Mouse (Mus musculus) liver, postnatal 0 days (tissue): ENCODE measurements around the gene Crybb1. TPM values are rescaled to one million over a fixed set of nuclear protein-coding genes. Genes with fewer than 3 reads are reported as not detected.

ENCODE experiments used
- ATAC-seq: fragments of 200-750 bp; cut with Nextera tagmentation; 2 replicates; pipeline ENCODE4 v1.8.0; 2017; ENCODE audit warnings: mild to moderate bottlenecking, moderate library complexity
- DNase-seq: peaks from one replicate; pipeline ENCODE4 v3.0.0-alpha.2; 2016
- H3K27ac ChIP-seq: fragments of 300-500 bp; sonication (generic); 2 replicates; pipeline ENCODE4 v1.5.1; 2014; ENCODE audit warnings: antibody characterized with exemption, moderate library complexity, mild to moderate bottlenecking, low read depth
- H3K27me3 ChIP-seq: fragments of 300-500 bp; sonication (generic); 2 replicates; pipeline ENCODE4 v1.6.1; 2014; ENCODE audit warnings: low read length, control low read depth, mixed read lengths; ENCODE audit not compliant: insufficient read depth
- H3K36me3 ChIP-seq: fragments of 300-500 bp; sonication (generic); replicated peaks from 2 replicates; pipeline ENCODE4 v1.6.1; 2014; ENCODE audit warnings: mild to moderate bottlenecking, control low read depth, low read length, moderate library complexity, mixed read lengths; ENCODE audit not compliant: insufficient read depth
- H3K4me1 ChIP-seq: fragments of 300-500 bp; sonication (generic); 2 replicates; pipeline ENCODE4 v1.6.1; 2014; ENCODE audit warnings: antibody characterized with exemption, mild to moderate bottlenecking, control low read depth; ENCODE audit not compliant: insufficient read depth
- H3K4me2 ChIP-seq: fragments of 300-500 bp; sonication (generic); 2 replicates; pipeline ENCODE4 v1.6.1; 2014; ENCODE audit warnings: low read depth, mild to moderate bottlenecking, low read length, moderate library complexity, mixed read lengths
- H3K4me3 ChIP-seq: fragments of 300-500 bp; sonication (generic); 2 replicates; pipeline ENCODE4 v1.5.1; 2014; ENCODE audit warnings: low read depth, low read length
- H3K9ac ChIP-seq: fragments of 300-500 bp; sonication (generic); replicated peaks from 2 replicates; pipeline ENCODE4 v1.6.1; 2014; ENCODE audit warnings: mild to moderate bottlenecking, moderate library complexity
- H3K9me3 ChIP-seq: fragments of 300-500 bp; sonication (generic); 2 replicates; pipeline ENCODE4 v1.6.1; 2016; ENCODE audit warnings: mild to moderate bottlenecking, control low read depth, low read length, mixed read lengths
- CTCF ChIP-seq: sonication (generic); IDR thresholded peaks from 2 replicates; pipeline ENCODE4 v1.5.1; 2016; ENCODE audit warnings: antibody characterized with exemption, low read depth
- EP300 ChIP-seq: IDR thresholded peaks from 2 replicates; pipeline ENCODE4 v1.6.1; 2016; ENCODE audit warnings: antibody characterized with exemption, low read depth, mild to moderate bottlenecking
- WGBS: fragments of 180-500 bp; shearing (Covaris S2); extraction: QIAGEN DNeasy Blood & Tissue Kit; methylation state at CpG from one replicate; pipeline ENCODE4 v1.1.7; 2014; ENCODE audit not compliant: insufficient replicate concordance; 5-methylcytosine and 5-hydroxymethylcytosine counted together
- polyA plus RNA-seq: library from polyadenylated mRNA; unstranded; fragments of >200 nt; fragmentation: Nextera tagmentation; extraction: Ambion mirVana; gene quantifications from 2 replicates; pipeline ENCODE4 v1.2.1, GENCODE M21; 2015

Crybb1 gene
- polyA plus RNA-seq, 1 experiment from 2014 or later: 0.33 TPM

DNA sequence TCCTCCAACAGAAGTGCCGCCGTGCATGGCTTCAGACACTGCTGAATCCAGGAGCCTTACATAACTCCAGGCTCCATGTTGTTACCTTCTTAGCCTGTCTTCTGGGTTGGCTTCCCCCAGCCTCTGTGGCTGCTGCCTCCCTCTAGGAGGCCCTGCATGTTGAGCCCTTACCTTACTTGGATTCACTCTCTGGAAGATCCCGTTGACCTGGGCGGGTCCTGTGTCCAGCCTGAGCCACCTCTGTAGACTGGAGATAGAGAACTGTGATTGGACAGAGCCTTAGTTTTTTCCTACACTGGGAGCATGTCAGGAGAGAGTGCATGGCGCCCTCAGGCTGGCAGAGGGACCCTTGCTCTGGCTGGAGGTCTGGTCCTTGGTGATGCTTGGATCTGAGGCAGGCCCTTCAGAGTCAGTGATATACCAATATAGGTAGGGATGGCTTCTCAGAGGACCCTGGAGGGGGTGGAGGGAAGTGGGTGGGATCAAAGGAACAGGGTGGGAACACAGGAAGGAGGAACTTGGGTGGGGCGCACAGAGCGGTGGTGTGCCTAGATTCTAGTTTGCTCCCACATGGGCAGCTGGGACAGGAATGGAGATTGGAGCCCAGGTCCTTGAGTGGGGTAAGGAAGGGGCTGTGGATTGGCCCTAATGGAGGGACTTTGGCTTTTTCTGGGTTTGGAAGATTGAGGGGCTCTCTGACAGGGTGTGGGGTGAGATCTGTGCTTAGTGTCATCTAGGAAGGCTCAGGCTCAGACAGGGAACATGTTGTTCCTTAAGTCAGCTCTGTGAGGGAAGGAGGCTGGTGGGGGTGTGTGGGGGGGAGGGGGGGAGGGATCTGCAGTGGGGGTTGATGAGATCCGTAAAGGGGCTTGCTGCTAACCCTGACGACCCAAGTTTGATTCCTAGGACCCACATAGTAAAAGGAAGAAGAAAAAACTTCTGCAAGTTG lies 32.9 kb downstream of the Crybb1 start:
- Histone ChIP-seq H3K9ac (peak overlapping the region; percentile 11), H3K4me3 (no peak overlapping the region), H3K4me1 (peaks cover 90% of the 10 kb centered on the region), H3K9me3 (no peaks in the 10 kb centered on the region), H3K27ac (peak overlapping the region; percentile 71), H3K36me3 (peaks cover 5% of the 10 kb centered on the region; the same call in 1 of the 2 replicates), H3K27me3 (no peaks in the 10 kb centered on the region), H3K4me2 (0 out of 2 replicates have a peak overlapping the region, but pooled peaks have one; percentile 26)
- TF ChIP-seq CTCF (0 out of 2 replicates have a peak, but pooled peaks have one; percentile 7), EP300 (no peak)
- no peak for ATAC-seq
- no peak for DNase-seq
- WGBS: 67% methylated on average over 9 of the region's 9 CpGs

DNA sequence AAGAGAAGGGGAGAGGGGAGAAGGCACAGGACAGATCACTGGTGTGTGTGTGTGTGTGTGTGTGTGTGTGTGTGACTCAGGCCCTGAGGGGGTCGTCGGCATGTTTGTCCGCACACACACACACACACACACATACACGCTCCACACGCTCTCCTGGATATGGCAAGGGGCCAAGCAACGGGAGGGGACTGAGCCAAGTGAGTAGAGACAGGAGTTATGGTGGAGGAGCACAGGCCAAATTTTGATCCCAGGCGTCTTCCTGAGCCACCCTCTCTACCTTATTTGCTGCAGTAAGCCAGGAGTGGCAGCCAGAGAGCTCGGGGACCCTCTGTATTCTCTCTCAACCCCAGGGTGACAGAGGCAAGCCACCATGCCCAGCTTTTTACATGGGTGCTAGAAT lies 33.6 kb downstream of the Crybb1 start:
- DNase-seq: no peak
- peaks cover 5% of the 10 kb centered on the region; the same call in 1 of the 2 replicates for H3K36me3 ChIP-seq
- ATAC-seq: no peak
- H3K27me3 ChIP-seq: no peaks in the 10 kb centered on the region
- H3K9me3 ChIP-seq: no peaks in the 10 kb centered on the region
- H3K4me2 ChIP-seq: peak overlapping the region; percentile 31; the same call in 1 of the 2 replicates
- WGBS: 48% methylated on average over 8 of the region's 8 CpGs
- peaks cover 90% of the 10 kb centered on the region for H3K4me1 ChIP-seq
- H3K4me3 ChIP-seq: no peak overlapping the region
- no peak overlapping the region for H3K9ac ChIP-seq
- peak overlapping the region; percentile 65 for H3K27ac ChIP-seq
- TF ChIP-seq EP300 (no peak), CTCF (no peak)

DNA sequence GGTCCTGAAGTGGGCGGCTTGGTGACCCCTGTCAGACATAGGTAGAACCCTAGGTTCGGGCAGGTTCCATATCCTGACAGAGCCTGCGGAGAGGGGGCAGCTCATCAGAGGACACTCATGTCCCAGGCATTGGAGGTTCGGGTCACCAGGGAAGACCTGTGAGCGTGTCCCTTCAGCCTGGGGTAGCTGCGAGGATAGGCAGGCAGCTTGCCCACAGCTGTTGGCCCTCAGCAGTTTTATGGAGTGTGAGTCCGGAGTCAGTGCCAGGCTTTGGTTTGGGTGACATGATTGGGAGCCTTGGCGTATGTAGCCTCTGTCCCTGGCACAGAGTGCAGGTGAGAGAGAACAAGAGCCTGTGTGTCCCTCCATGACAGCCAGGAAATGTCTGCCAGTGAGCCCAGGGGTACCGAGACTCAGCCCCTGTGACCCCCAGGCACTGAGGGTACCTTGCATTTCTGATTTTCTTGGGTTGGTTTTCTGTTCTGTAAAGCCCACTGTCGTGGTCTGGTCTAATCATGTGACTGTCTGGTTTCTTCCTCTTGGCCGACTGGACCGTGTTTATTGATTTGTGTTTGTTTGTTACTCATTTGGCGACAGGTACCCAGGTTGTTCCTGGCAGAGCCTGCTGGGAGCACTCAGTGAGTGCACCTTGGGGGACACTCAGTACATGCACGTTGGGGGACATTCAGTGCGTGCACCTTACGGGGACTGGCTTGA lies 34.4 kb downstream of the Crybb1 start:
- Histone ChIP-seq H3K4me3 (no peak overlapping the region), H3K9ac (no peak overlapping the region), H3K36me3 (peaks cover 2% of the 10 kb centered on the region; the same call in 1 of the 2 replicates), H3K4me1 (peaks cover 90% of the 10 kb centered on the region), H3K4me2 (peak overlapping the region; percentile 31), H3K27ac (peak overlapping the region; percentile 65), H3K9me3 (no peaks in the 10 kb centered on the region), H3K27me3 (no peaks in the 10 kb centered on the region)
- ATAC-seq (peak; percentile 35; the same call in 1 of the 2 replicates), DNase-seq (no peak)
- TF ChIP-seq EP300: no peak
- 70% methylated on average over 16 of the region's 16 CpGs for WGBS

DNA sequence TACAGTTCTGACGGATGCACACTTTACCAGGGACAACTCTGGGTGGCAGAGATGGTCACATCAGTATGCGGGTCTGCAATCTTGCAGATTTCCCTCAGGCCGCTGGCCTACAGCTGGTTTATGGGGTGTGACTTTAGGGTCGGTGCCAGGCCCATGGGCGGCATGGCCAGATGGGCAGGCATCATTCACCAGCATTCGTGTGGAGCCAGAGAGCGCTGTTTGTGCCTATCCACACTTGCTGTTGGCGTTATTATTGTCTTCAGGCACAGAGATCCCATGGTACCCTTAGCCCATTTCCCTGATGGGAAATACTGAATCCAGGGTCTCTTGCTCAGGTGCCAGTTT lies 34.9 kb downstream of the Crybb1 start:
- Histone ChIP-seq H3K27ac (peak overlapping the region; percentile 8; the same call in 1 of the 2 replicates), H3K36me3 (peaks cover 2% of the 10 kb centered on the region; the same call in 1 of the 2 replicates), H3K9ac (no peak overlapping the region), H3K4me2 (no peak overlapping the region), H3K4me3 (no peak overlapping the region), H3K9me3 (no peaks in the 10 kb centered on the region), H3K4me1 (peaks cover 91% of the 10 kb centered on the region), H3K27me3 (no peaks in the 10 kb centered on the region)
- ATAC-seq (no peak), DNase-seq (no peak)
- TF ChIP-seq CTCF (no peak), EP300 (no peak)
- 85% methylated on average over 8 of the region's 8 CpGs for WGBS

DNA sequence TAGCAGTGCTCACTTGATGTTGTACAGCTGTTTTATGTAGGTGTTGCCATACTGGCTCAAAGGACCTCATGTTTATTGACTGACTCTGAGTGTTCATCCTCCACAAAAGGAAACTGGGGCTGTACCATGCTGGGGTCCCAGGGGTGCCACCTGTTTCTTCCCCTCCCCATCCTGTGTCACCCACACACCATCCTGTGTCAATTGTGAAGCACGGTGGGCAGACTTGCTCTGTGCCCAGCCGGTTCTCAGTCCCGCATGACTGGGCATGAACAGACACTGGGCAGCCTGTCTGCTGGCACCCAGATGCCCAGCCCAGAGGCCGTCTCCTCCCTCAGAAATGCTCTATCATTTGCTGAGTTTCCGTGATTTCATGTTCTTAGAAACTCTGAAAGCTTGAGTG lies 36.3 kb downstream of the Crybb1 start:
- no peaks in the 10 kb centered on the region for H3K9me3 ChIP-seq
- no peak overlapping the region for H3K9ac ChIP-seq
- no peak for TF ChIP-seq EP300
- TF ChIP-seq CTCF: no peak
- H3K4me3 ChIP-seq: no peak overlapping the region
- ATAC-seq (no peak), DNase-seq (no peak)
- peaks cover 2% of the 10 kb centered on the region; the same call in 1 of the 2 replicates for H3K36me3 ChIP-seq
- H3K4me2 ChIP-seq: no peak overlapping the region
- 80% methylated on average over 5 of the region's 5 CpGs for WGBS
- peaks cover 94% of the 10 kb centered on the region for H3K4me1 ChIP-seq
- no peaks in the 10 kb centered on the region for H3K27me3 ChIP-seq
- peak overlapping the region; percentile 39; the same call in 1 of the 2 replicates for H3K27ac ChIP-seq

DNA sequence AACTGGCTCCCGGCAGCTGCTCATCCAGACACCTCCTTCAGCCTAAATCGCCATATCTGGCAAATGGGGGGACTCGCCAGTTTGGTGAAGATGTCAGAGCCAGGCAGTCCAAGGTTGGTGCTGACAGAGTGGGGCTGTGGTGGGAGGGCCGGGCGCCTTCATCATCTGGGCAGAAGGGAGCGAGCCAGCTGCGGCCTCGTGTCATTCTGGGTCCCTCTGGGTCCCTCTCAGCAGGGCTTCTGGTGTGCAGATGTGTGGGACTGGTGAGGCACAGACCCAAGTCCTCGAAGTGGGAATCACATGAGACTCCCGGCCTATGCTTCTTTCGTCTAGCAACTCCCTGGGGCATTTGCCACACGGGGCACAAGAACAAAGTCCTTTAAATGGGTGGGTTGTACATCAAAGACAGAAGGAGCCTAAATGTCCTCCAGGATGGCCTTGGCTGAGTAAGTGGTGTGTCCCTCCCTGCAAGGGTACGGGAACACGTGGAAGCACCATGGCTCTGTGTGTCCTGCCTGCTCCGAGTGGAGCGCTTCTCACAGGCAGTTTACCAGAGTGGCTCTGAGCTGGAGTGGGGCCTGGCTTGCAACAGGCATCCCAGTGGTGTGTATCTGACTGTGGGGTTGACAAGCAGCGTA lies 36.8 kb downstream of the Crybb1 start:
- Histone ChIP-seq H3K9me3 (no peaks in the 10 kb centered on the region), H3K27ac (peak overlapping the region; percentile 39), H3K9ac (no peak overlapping the region), H3K27me3 (no peaks in the 10 kb centered on the region), H3K4me1 (peaks cover 94% of the 10 kb centered on the region), H3K36me3 (peaks cover 2% of the 10 kb centered on the region; the same call in 1 of the 2 replicates), H3K4me3 (no peak overlapping the region), H3K4me2 (no peak overlapping the region)
- DNase-seq (no peak), ATAC-seq (no peak)
- no peak for TF ChIP-seq EP300
- WGBS: 74% methylated on average over 17 of the region's 17 CpGs
